Mouse (Mus musculus) ZHBTc4 (cell line): ENCODE results near the gene Il21r.
A peak's percentile ranks its signal among the peaks of the same experiment; 100 is the strongest.

Experiments
- DNase-seq: peaks from one replicate; pipeline ENCODE4 v3.0.0-alpha.2; 2011; ENCODE audit warnings: low read depth, low spot score

Il21r gene

GRCm38 (mm10) chr7:125603185-125603631, at the start of gene Il21r:
TSS of gene Il21r (plus strand) at chr7:125603429.
- DNase-seq, result no peak

GRCm38 (mm10) chr7:125553653-125554428, 49.4 kb upstream of the Il21r start:
- DNase-seq, result no peak

- no peak for DNase-seq
These were observed 48.6 kb upstream of the Il21r start for GRCm38 (mm10) chr7:125554456-125555114.

- DNase-seq, result no peak
These were observed 47.8 kb upstream of the Il21r start for GRCm38 (mm10) chr7:125555351-125555872.

GRCm38 (mm10) chr7:125556096-125556495, 47.1 kb upstream of the Il21r start:
- no peak for DNase-seq

GRCm38 (mm10) chr7:125556865-125557264, 46.4 kb upstream of the Il21r start:
- no peak for DNase-seq

- no peak for DNase-seq
These were observed 44.8 kb upstream of the Il21r start for GRCm38 (mm10) chr7:125558401-125558945.

- DNase-seq, result no peak
These were observed 44.2 kb upstream of the Il21r start for GRCm38 (mm10) chr7:125558997-125559396.

- DNase-seq, result no peak
These were observed 43.7 kb upstream of the Il21r start for GRCm38 (mm10) chr7:125559537-125559936.

GRCm38 (mm10) chr7:125560146-125560785, 43.0 kb upstream of the Il21r start:
- DNase-seq, result no peak

- DNase-seq, result peak; percentile 41
These were observed 42.0 kb upstream of the Il21r start for GRCm38 (mm10) chr7:125561085-125561690.

GRCm38 (mm10) chr7:125562413-125562812, 40.8 kb upstream of the Il21r start:
- DNase-seq, result no peak

- no peak for DNase-seq
These were observed 40.1 kb upstream of the Il21r start for GRCm38 (mm10) chr7:125563093-125563492.

- DNase-seq, result no peak
These were observed 38.8 kb upstream of the Il21r start for GRCm38 (mm10) chr7:125564316-125565024.

GRCm38 (mm10) chr7:125565516-125566285, 37.5 kb upstream of the Il21r start:
- DNase-seq, result no peak

GRCm38 (mm10) chr7:125566420-125566819, 36.8 kb upstream of the Il21r start:
- DNase-seq, result no peak

- DNase-seq, result no peak
These were observed 34.3 kb upstream of the Il21r start for GRCm38 (mm10) chr7:125568888-125569287.

- DNase-seq, result no peak
These were observed 31.3 kb upstream of the Il21r start for GRCm38 (mm10) chr7:125571891-125572290.

- no peak for DNase-seq
These were observed 30.5 kb upstream of the Il21r start for GRCm38 (mm10) chr7:125572737-125573136.

- DNase-seq, result no peak
These were observed 29.4 kb upstream of the Il21r start for GRCm38 (mm10) chr7:125573849-125574248.
